Mouse (Mus musculus) neural tube, embryonic 13.5 days (tissue): ENCODE measurements around the gene Cd2bp2. TPM values are rescaled to one million over a fixed set of nuclear protein-coding genes. Genes with fewer than 3 reads are reported as not detected.
A peak's percentile ranks its signal among the peaks of the same experiment; 100 is the strongest.

Source experiments
- ATAC-seq: fragments of 200-750 bp; cut with Nextera tagmentation; 2 replicates; pipeline ENCODE4 v1.8.0; 2017; ENCODE audit warnings: low read depth, mild to moderate bottlenecking, moderate TSS enrichment, moderate library complexity
- H3K27ac ChIP-seq: fragments of 300-500 bp; sonication (generic); replicated peaks from 2 replicates; pipeline ENCODE4 v1.5.1; 2015; ENCODE audit warnings: moderate library complexity, mild to moderate bottlenecking, inconsistent platforms
- H3K27me3 ChIP-seq: fragments of 300-500 bp; sonication (generic); 2 replicates; pipeline ENCODE4 v1.6.1; 2015; ENCODE audit warnings: mild to moderate bottlenecking, inconsistent platforms
- H3K36me3 ChIP-seq: fragments of 300-500 bp; sonication (generic); 2 replicates; pipeline ENCODE4 v1.6.1; 2015; ENCODE audit warnings: mild to moderate bottlenecking, inconsistent platforms
- H3K4me1 ChIP-seq: fragments of 300-500 bp; sonication (generic); replicated peaks from 2 replicates; pipeline ENCODE4 v1.6.1; 2015; ENCODE audit warnings: inconsistent platforms
- H3K4me2 ChIP-seq: fragments of 300-500 bp; sonication (generic); 2 replicates; pipeline ENCODE4 v1.6.1; 2015; ENCODE audit warnings: inconsistent platforms, mild to moderate bottlenecking, moderate library complexity
- H3K4me3 ChIP-seq: fragments of 300-500 bp; sonication (generic); 2 replicates; pipeline ENCODE4 v1.5.1; 2015; ENCODE audit warnings: mild to moderate bottlenecking, inconsistent platforms
- H3K9ac ChIP-seq: fragments of 300-500 bp; sonication (generic); 2 replicates; pipeline ENCODE4 v1.6.1; 2015; ENCODE audit warnings: moderate library complexity, mild to moderate bottlenecking, inconsistent platforms
- H3K9me3 ChIP-seq: fragments of 300-500 bp; sonication (generic); 2 replicates; pipeline ENCODE4 v1.6.1; 2016; ENCODE audit warnings: inconsistent platforms
- WGBS: fragments of 180-500 bp; shearing (Covaris S2); methylation state at CpG from one replicate; pipeline ENCODE4 v1.1.7; 2015; 5-methylcytosine and 5-hydroxymethylcytosine counted together
- polyA plus RNA-seq: library from polyadenylated mRNA; unstranded; fragments of >200 nt; fragmentation: Nextera tagmentation; extraction: Ambion mirVana; gene quantifications from 2 replicates; pipeline ENCODE4 v1.2.1, GENCODE M21; 2015

Gene Cd2bp2
- polyA plus RNA-seq, 1 experiment from 2014 or later: 78.7 TPM

DNA sequence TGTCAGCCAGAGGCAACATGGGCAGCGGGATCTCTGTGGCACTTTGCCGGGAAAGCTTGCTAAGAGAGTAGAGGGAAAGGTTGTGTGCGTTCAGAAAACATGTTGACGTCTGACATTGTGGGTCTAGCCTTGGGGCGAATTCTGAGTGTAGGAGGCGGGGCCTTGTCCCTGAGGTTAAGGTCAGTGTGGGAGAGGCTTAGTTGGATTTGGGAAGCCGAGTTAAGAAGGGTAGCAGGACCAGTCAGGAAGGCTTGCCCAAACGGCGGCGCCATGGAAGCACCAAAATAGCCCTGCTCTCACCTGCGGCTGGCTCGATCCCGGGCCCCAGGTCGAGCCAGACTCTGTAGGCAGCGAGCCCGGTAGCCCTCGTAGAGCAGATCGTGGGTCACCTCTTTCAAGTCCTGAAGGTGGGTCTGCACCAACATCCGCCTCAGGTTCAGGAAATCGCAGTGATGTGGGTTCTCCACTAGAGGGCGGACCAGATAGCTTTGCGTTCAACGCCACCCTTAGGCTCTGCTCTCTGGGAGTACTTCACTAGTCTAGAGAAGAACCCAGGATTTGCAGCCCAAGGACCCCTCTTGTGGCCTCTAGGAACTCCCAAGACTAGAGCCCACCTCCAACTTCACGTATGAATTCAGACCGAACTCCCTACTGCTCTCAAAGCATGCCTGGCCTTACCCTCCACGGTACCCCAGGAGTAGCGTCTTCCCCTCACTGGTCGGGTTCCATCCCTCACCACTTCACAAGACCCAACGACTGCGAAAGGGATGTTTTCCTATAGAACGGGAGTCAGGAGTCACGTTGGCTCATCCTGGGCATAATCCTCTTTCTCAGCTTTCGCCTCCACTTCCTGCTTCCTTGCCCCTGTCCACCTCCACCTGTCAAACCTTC is 19.4 kb upstream of the Cd2bp2 start:
- Histone ChIP-seq H3K4me1 (peaks cover 8% of the 10 kb centered on the region; the same call in 1 of the 2 replicates), H3K36me3 (no peaks in the 10 kb centered on the region), H3K27ac (no peak overlapping the region), H3K4me2 (peak overlapping the region; percentile 50), H3K9ac (peak overlapping the region; percentile 49; the same call in 1 of the 2 replicates), H3K27me3 (peaks cover 14% of the 10 kb centered on the region), H3K4me3 (peak overlapping the region; percentile 28), H3K9me3 (no peaks in the 10 kb centered on the region)
- 27% methylated on average over 33 of the region's 33 CpGs for WGBS
- peak; percentile 7; the same call in 1 of the 2 replicates for ATAC-seq

DNA sequence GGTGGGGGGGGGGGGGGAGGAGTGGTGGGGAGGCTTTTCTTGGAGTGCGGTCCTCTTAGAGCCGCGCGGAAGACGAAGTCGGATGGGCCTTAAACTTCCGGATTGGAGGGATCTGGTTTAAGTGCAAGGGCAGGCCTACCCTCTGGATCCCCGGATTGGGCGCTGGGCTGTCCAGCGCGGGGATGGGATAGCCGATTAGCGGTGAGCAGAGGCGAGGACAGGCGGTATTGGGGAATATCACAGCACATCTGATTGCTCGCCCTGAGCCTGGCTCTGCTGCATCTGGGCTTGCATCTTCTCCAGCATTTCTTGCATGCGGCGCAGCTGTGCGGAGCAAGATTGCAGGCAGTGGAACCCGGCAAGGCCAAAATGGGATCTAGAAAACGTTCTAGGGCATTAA is 18.7 kb upstream of the Cd2bp2 start:
- peak overlapping the region; percentile 28; the same call in 1 of the 2 replicates for H3K4me3 ChIP-seq
- WGBS: 31% methylated on average over 21 of the region's 21 CpGs
- no peaks in the 10 kb centered on the region for H3K36me3 ChIP-seq
- H3K4me2 ChIP-seq: peak overlapping the region; percentile 50
- H3K4me1 ChIP-seq: peaks cover 13% of the 10 kb centered on the region
- no peak for ATAC-seq
- H3K27ac ChIP-seq: no peak overlapping the region
- 0 out of 2 replicates have a peak overlapping the region, but pooled peaks have one; percentile 49 for H3K9ac ChIP-seq
- no peaks in the 10 kb centered on the region for H3K9me3 ChIP-seq
- H3K27me3 ChIP-seq: peaks cover 14% of the 10 kb centered on the region

DNA sequence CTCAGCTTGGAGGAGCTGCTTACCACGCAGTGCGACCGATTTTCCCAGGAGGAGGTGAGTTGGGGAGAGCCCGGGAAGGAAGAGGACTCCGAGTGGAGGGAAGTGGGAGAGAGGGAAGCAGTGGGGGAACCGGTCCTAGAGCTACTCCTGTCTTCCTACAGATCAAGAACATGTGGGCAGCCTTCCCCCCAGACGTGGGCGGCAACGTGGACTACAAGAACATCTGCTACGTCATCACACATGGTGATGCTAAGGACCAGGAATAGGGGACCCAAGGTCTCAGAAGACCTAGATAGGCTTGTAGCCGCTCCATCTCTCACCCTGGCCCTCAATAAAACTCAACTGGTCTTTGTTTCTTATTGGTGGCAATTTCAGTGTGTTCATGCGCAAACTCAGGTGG is 18.1 kb upstream of the Cd2bp2 start:
- 51% methylated on average over 12 of the region's 12 CpGs for WGBS
- no peaks in the 10 kb centered on the region for H3K9me3 ChIP-seq
- 0 out of 2 replicates have a peak overlapping the region, but pooled peaks have one; percentile 17 for H3K9ac ChIP-seq
- H3K4me3 ChIP-seq: no peak overlapping the region
- no peak overlapping the region for H3K27ac ChIP-seq
- H3K4me1 ChIP-seq: peaks cover 17% of the 10 kb centered on the region
- H3K4me2 ChIP-seq: 0 out of 2 replicates have a peak overlapping the region, but pooled peaks have one; percentile 50
- peaks cover 14% of the 10 kb centered on the region for H3K27me3 ChIP-seq
- ATAC-seq: no peak
- no peaks in the 10 kb centered on the region for H3K36me3 ChIP-seq

DNA sequence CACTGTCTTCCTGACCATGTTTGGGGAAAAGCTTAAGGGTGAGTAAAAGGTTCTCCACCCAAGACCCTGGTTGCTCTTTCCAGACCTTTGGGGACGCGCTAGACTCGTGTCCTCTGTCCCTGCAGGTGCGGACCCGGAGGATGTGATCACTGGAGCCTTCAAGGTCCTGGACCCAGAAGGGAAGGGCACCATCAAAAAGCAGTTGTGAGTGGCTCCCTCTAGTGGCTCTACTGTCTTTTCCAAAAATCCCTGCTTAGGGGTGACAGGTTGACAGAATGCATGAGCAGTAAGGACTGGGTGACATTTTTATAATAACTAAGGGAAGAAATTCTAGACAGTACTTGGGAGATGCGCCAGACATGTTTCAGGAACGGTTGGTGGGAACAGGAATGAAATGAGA is 17.6 kb upstream of the Cd2bp2 start:
- H3K4me2 ChIP-seq: no peak overlapping the region
- H3K36me3 ChIP-seq: no peaks in the 10 kb centered on the region
- no peak overlapping the region for H3K27ac ChIP-seq
- H3K4me1 ChIP-seq: peaks cover 17% of the 10 kb centered on the region
- WGBS: 47% methylated on average over 7 of the region's 7 CpGs
- no peaks in the 10 kb centered on the region for H3K9me3 ChIP-seq
- H3K4me3 ChIP-seq: no peak overlapping the region
- no peak overlapping the region for H3K9ac ChIP-seq
- ATAC-seq: no peak
- peaks cover 14% of the 10 kb centered on the region for H3K27me3 ChIP-seq

DNA sequence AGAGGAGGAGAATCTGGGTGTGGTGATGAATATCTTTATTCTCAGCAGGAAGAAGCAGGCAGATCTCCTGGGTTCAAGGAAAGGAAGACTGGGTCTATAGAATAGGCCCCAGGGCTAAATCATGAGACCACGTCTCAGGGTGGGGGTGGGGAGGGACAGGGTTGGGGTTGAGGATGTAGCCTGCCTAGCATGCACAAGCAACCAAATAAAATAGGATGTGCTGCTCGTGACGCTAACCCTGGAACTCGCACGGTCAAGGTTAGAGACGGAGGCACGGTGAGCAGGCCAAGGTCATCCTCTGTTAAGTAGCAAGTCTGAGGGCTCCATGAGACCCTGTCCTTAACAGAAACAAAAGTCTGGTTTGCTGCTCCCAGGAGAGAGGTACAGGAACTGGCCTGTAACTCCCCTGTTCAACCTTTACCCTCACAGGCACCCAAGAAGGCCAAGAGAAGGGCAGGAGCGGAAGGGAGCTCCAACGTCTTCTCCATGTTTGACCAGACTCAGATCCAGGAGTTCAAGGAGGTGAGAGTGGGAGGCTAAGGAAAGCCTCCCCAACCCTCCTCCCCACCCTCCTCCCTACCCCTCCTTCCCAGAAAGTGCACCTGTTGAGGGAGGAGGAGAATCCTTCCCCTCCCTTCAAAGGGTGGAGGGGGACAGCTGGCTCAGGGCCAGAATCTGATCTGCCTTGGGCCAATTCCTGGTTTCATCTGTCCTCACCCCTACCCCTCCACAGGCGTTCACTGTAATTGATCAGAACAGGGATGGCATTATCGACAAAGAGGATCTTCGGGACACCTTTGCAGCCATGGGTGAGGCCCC is 16.8 kb upstream of the Cd2bp2 start:
- ATAC-seq: no peak
- no peaks in the 10 kb centered on the region for H3K36me3 ChIP-seq
- H3K4me1 ChIP-seq: peaks cover 17% of the 10 kb centered on the region
- H3K27ac ChIP-seq: no peak overlapping the region
- no peak overlapping the region for H3K4me2 ChIP-seq
- no peak overlapping the region for H3K4me3 ChIP-seq
- H3K9ac ChIP-seq: no peak overlapping the region
- H3K9me3 ChIP-seq: no peaks in the 10 kb centered on the region
- peaks cover 14% of the 10 kb centered on the region for H3K27me3 ChIP-seq
- WGBS: 93% methylated on average over 12 of the region's 12 CpGs

DNA sequence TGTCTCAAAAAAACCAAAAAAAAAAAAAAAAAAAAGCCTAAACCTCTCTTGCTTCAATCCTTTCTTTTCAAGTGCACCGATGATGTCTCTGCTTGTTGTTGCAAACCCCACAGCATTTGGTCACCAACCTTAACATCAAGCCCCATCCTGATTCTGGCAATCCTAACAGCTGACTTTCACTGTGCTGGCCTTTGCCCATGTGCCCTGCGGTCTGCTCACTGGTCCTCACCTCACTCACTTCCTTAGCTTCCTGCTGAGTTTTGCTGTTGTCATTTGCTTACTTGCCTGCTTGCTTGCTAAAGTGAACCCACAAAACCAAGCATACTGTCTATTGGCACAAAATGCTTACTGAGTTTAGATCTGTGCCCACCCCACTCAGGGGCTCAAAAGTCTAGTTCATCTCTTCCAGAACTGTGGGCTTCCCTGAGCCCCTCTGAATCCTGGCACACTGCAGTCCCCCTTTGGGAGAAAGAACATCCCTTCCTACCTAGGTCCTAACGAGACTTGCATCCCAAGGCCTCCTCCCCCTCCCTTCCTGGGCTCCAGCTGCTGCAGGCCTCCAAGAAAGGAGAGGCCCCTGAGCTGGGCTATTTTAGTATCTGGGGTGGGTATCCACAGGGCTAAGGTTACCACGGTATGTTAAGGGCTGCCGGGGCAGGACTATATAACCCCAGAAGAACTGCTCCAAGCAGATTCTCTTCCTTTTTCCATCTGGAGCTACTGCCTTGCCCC is 15.3 kb upstream of the Cd2bp2 start:
- Histone ChIP-seq H3K4me1 (peaks cover 30% of the 10 kb centered on the region), H3K4me3 (no peak overlapping the region), H3K27ac (no peak overlapping the region), H3K4me2 (no peak overlapping the region), H3K27me3 (peaks cover 14% of the 10 kb centered on the region), H3K9me3 (no peaks in the 10 kb centered on the region), H3K36me3 (no peaks in the 10 kb centered on the region), H3K9ac (no peak overlapping the region)
- WGBS: 65% methylated on average over 5 of the region's 5 CpGs
- ATAC-seq: no peak

DNA sequence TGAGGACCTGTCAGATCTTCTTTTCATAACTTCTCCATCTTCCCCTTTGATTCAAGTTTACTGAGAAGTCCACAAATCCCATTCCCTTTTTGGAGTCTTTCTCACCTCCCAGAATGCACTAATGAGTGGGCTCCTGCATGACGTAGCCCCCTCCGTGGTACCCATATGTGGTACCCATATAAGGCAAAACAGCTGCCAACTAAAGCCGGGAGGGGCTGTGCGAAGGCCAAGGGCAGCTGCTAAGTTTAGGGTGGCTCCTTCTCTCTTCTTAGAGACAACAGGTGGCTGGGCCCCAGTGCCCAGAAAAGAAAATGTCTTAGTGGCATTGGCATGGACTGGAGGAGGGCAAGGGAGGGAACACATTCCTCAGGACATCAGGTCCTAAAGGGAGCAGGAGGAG is 14.4 kb upstream of the Cd2bp2 start:
- WGBS: 87% methylated on average over 4 of the region's 4 CpGs
- Histone ChIP-seq H3K4me1 (peaks cover 37% of the 10 kb centered on the region), H3K9ac (no peak overlapping the region), H3K9me3 (no peaks in the 10 kb centered on the region), H3K27me3 (peaks cover 14% of the 10 kb centered on the region), H3K4me2 (no peak overlapping the region), H3K36me3 (peaks cover 2% of the 10 kb centered on the region; the same call in 1 of the 2 replicates), H3K27ac (no peak overlapping the region), H3K4me3 (no peak overlapping the region)
- no peak for ATAC-seq

DNA sequence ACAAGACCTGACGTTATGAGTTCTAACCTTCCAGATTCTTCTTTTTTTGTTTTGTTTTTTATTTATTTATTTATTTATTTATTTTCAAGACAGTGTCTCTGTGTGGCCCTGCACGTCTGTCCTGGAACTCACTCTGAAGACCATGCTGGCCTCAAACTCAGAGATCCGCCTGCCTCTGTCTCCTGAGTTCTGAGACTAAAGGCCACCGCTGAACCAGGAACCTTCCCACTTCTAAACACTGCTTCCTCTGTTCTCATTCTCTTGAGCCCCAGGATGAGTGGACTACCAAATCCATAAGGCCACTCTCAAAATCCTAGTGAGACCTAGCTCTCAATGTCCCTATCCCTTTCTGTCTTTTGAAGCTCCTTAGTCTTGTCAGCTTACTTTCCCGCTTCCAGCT is 14.0 kb upstream of the Cd2bp2 start:
- 81% methylated on average over 5 of the region's 5 CpGs for WGBS
- ATAC-seq: no peak
- Histone ChIP-seq H3K9me3 (no peaks in the 10 kb centered on the region), H3K27ac (peak overlapping the region; percentile 91; the same call in 1 of the 2 replicates), H3K9ac (peak overlapping the region; percentile 66; the same call in 1 of the 2 replicates), H3K36me3 (peaks cover 6% of the 10 kb centered on the region; the same call in 1 of the 2 replicates), H3K4me2 (peak overlapping the region; percentile 69), H3K4me1 (peaks cover 38% of the 10 kb centered on the region), H3K4me3 (peak overlapping the region; percentile 98; the same call in 1 of the 2 replicates), H3K27me3 (peaks cover 11% of the 10 kb centered on the region)

DNA sequence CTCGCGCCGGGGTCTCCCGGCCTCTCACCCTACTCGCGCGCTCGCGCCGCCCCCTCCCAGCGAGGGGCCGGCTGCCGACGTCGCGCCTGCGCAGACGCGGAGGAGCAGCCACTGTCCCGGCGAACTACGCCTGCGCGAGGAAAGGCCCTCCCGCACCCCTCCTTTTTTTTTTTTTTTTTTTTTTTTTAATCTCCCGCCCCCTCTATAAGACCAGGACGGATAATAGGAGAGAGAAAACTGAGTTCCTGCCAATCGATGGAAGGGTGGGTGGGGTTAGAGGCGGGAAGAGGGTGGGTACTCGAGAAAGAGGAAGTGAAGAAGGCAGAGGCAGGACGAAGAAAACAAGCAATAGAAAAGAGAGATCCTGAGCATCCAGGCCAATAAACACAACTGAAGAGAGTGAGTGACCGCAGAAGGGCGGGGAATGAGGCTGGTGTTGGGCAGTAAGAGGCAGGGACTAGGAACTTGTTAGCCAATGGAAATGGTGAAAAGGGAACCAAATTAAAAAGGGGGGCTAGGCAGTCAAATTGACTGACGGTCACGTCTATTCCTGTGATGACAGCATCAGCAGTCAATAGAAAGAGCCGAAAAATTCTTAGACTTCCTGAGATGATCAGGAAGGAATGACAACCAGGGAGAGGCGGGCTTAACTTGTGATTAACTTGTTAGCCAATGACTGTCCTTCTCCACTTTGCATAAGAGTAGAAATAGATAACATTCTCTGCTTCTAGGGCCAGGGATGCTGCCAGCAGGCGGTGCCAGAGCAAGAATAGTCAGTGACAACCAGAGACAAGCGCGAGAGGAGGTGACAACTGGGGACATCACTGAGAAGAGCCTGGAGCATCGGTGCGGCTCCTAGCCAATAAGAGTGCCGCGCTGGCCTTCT is 12.9 kb upstream of the Cd2bp2 start, which contains the start of gene Mylpf:
Gene Mylpf, plus strand, starts transcription at position 338 of the 886 bp plus-strand sequence.
- Histone ChIP-seq H3K4me3 (peak within 1 kb of the TSS; percentile 98), H3K27ac (peak within 1 kb of the TSS; percentile 91), H3K36me3 (peaks cover 8% of the 10 kb centered on the region), H3K27me3 (peaks cover 2% of the 10 kb centered on the region), H3K9me3 (no peaks in the 10 kb centered on the region), H3K4me1 (peaks cover 39% of the 10 kb centered on the region), H3K9ac (peak within 1 kb of the TSS; percentile 91), H3K4me2 (peak within 1 kb of the TSS; percentile 98)
- peak; percentile 96 for ATAC-seq
- WGBS: under 1% methylated on average over 35 of the region's 44 CpGs

DNA sequence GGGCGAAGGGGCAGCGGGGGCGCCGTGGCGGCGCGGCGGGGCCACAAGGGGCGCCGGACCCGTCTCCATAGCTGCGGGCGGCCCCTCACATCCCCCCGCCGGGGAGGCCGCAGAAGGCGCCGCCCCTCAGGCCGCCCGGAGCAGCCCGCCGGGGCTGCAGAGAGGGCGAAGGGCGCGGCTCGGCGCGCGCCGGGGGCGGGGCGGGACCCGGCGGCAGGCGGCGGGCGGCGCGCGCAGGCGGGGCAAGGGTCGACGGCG is 12.4 kb upstream of the Cd2bp2 start, which contains the start of gene Tbc1d10b:
Gene Tbc1d10b, minus strand, starts transcription at position 174 of the 258 bp plus-strand sequence.
- Histone ChIP-seq H3K27me3 (no peaks in the 10 kb centered on the region), H3K9me3 (no peaks in the 10 kb centered on the region), H3K27ac (peak within 1 kb of the TSS; percentile 91), H3K4me1 (peaks cover 39% of the 10 kb centered on the region), H3K9ac (peak within 1 kb of the TSS; percentile 91), H3K4me3 (peak within 1 kb of the TSS; percentile 98), H3K4me2 (peak within 1 kb of the TSS; percentile 98), H3K36me3 (peaks cover 14% of the 10 kb centered on the region)
- ATAC-seq: 0 out of 2 replicates have a peak, but pooled peaks have one; percentile 1
- WGBS: 0% methylated on average over 18 of the region's 44 CpGs
